26 mouse cellular contexts compared by ENCODE assay signal in genomic region chr6:40144371-40144770, GRCm38 (mm10).
DNase-seq lines count a peak whose midpoint lies in the region; TF ChIP-seq lines count a peak whose summit lies in the region.
"Had no signal": no experiment of that assay in that cellular context is flagged by ENCODE, and none has a peak within 500 bp of the region (broad histone marks: within the 10 kb centered on the region; RNA-seq: fewer than 3 reads in every experiment).

No protein-coding gene starts in this region.

- no peaks in the 10 kb centered on the region for H3K9me3 ChIP-seq in heart, embryonic 10.5 days
- H3K9me3 ChIP-seq: forebrain, embryonic 13.5 days; G1E; heart, embryonic 13.5 days; hindbrain, embryonic 10.5 days; intestine, embryonic 15.5 days; limb, embryonic 13.5 days; liver, embryonic 12.5 days; midbrain, embryonic 12.5 days; neural tube, embryonic 13.5 days had no signal

- no peak overlapping the region for H3K4me3 ChIP-seq in heart, embryonic 10.5 days
- no peak overlapping the region for H3K4me3 ChIP-seq in cerebellum, adult 2 months (replicated peaks; ENCODE audit: insufficient read depth, low read depth, low read length)
- H3K4me3 ChIP-seq: forebrain, embryonic 13.5 days; heart, embryonic 13.5 days; hindbrain, embryonic 10.5 days; intestine, embryonic 15.5 days; limb, embryonic 13.5 days; liver, embryonic 12.5 days; midbrain, embryonic 12.5 days; neural tube, embryonic 13.5 days had no signal

- DNase-seq in heart, postnatal 4 days: peak; percentile 4
- DNase-seq in heart, embryonic 10.5 days (ENCODE audit: low spot score): no peak
- DNase-seq in brain, embryonic 14.5 days (ENCODE audit: low read depth): peak; percentile 41
- peak; percentile 45 to 69 for DNase-seq in cerebellum, adult 2 months
- DNase-seq in cerebellum, postnatal 14 days: peak; percentile 81
- DNase-seq in spleen, postnatal 14 days (ENCODE audit: low spot score in 2 of 2): no peak
- DNase-seq in Muller cell, postnatal 12 days (ENCODE audit: inconsistent ontology term): no peak
- no peak for DNase-seq in layer of hippocampus, postnatal 14 days (ENCODE audit: low spot score in 2 of 2)
- DNase-seq: adrenal gland, postnatal 14 days; gastrocnemius, postnatal 14 days; heart, adult 18-20 months; heart, postnatal 10 days; kidney, adult 8-10 months; kidney, postnatal 10 days; liver, postnatal 0 days; lung, postnatal 36 days; right cerebral cortex, postnatal 4 days had no signal

- no peaks in the 10 kb centered on the region for H3K36me3 ChIP-seq in heart, embryonic 10.5 days
- H3K36me3 ChIP-seq: G1E; heart, embryonic 13.5 days; hindbrain, embryonic 10.5 days; intestine, embryonic 15.5 days; limb, embryonic 13.5 days; liver, embryonic 12.5 days; midbrain, embryonic 12.5 days; neural tube, embryonic 13.5 days had no signal

- TF ChIP-seq CTCF in brain, embryonic 14.5 days (IDR thresholded peaks at IDR 0.05; ENCODE audit: borderline replicate concordance, extremely low read depth, insufficient read depth, insufficient read length): no peak
- TF ChIP-seq CTCF in cerebellum, adult 2 months (IDR thresholded peaks at IDR 0.05; ENCODE audit: borderline replicate concordance, insufficient read depth, low read depth, low read length): no peak

- WGBS in heart, embryonic 10.5 days: 57% methylated on average over 9 of the region's 9 CpGs
- 24% methylated on average over 9 of the region's 9 CpGs for WGBS in cerebellum, adult 2 months

- no peak for TF ChIP-seq POLR2A in brain, embryonic 14.5 days (IDR thresholded peaks at IDR 0.05; ENCODE audit: borderline replicate concordance, extremely low read depth, insufficient read depth, insufficient read length, poor library complexity, severe bottlenecking)
- no peak for TF ChIP-seq POLR2A in cerebellum, adult 2 months (IDR thresholded peaks at IDR 0.05; ENCODE audit: borderline replicate concordance, insufficient read depth, low read length)

- no peaks in the 10 kb centered on the region for H3K27me3 ChIP-seq in heart, embryonic 10.5 days (ENCODE audit: insufficient read depth, poor library complexity, severe bottlenecking)
- no peaks in the 10 kb centered on the region for H3K27me3 ChIP-seq in cerebellum, adult 2 months (ENCODE audit: control insufficient read depth, insufficient read depth, low read length)
- H3K27me3 ChIP-seq: forebrain, embryonic 13.5 days; heart, embryonic 13.5 days; intestine, embryonic 15.5 days; limb, embryonic 13.5 days; liver, embryonic 12.5 days; midbrain, embryonic 12.5 days; neural tube, embryonic 13.5 days had no signal

- no peak overlapping the region for H3K27ac ChIP-seq in heart, embryonic 10.5 days
- no peak overlapping the region for H3K27ac ChIP-seq in cerebellum, adult 2 months (ENCODE audit: insufficient read depth, low read length)
- H3K27ac ChIP-seq: forebrain, embryonic 13.5 days; heart, embryonic 13.5 days; hindbrain, embryonic 10.5 days; intestine, embryonic 15.5 days; limb, embryonic 13.5 days; liver, embryonic 12.5 days; midbrain, embryonic 12.5 days; neural tube, embryonic 13.5 days had no signal

- H3K4me1 ChIP-seq in heart, embryonic 10.5 days: no peaks in the 10 kb centered on the region
- peaks cover 28% of the 10 kb centered on the region for H3K4me1 ChIP-seq in cerebellum, adult 2 months (ENCODE audit: control insufficient read depth, insufficient read depth, low read length)
- H3K4me1 ChIP-seq: forebrain, embryonic 13.5 days; heart, embryonic 13.5 days; hindbrain, embryonic 10.5 days; intestine, embryonic 15.5 days; liver, embryonic 12.5 days; midbrain, embryonic 12.5 days had no signal

Comparison
In these comparisons a context has a peak if more than half of its experiments do, and no peak if none do; other contexts are left out.
1. DNase-seq: peak in heart, postnatal 4 days (single experiment), brain, embryonic 14.5 days (single experiment), cerebellum, adult 2 months (2 of 2) and cerebellum, postnatal 14 days (2 of 2); none in heart, embryonic 10.5 days (single experiment), spleen, postnatal 14 days (0 of 2), Muller cell, postnatal 12 days (single experiment) and layer of hippocampus, postnatal 14 days (0 of 2).